9 mouse cellular contexts compared by ENCODE assay signal in the genomic region with DNA sequence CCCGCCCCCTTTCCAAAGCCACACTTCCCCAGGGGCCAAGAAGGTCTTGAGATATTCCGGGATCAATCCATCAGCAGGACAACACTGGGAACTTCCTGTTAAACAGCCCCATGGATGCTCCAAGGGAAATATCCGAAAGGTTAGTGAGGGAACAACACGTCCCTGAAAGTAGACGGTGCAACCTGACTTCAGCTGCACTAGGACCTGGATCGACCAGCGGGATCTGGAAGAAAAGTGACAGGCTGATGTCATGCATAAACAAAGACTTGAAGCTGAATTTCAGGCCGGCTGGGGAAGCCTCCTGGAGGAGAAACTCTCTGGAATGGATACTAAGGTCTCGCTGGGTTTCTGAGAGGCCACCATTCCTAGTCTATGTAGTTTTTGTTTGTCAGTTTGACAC. TPM values are rescaled to one million over a fixed set of nuclear protein-coding genes. Genes with fewer than 3 reads are reported as not detected.
DNase-seq lines count a peak whose midpoint lies in the region; ATAC-seq lines count a peak whose summit lies in the region.
"Had no signal": no experiment of that assay in that cellular context is flagged by ENCODE, and none has a peak within 500 bp of the region (broad histone marks: within the 10 kb centered on the region; RNA-seq: fewer than 3 reads in every experiment).

No protein-coding gene starts in this region.

- H3K36me3 ChIP-seq in heart, embryonic 13.5 days: no peaks in the 10 kb centered on the region
- H3K36me3 ChIP-seq in hindbrain, embryonic 11.5 days (ENCODE audit: control insufficient read depth, insufficient read depth, low read length): no peaks in the 10 kb centered on the region
- peaks cover 4% of the 10 kb centered on the region; the same call in 1 of the 2 replicates for H3K36me3 ChIP-seq in midbrain, embryonic 10.5 days

- H3K27ac ChIP-seq in heart, embryonic 13.5 days (replicated peaks): peak overlapping the region; percentile 29
- no peak overlapping the region for H3K27ac ChIP-seq in hindbrain, embryonic 11.5 days (ENCODE audit: low read depth, low read length)
- peak overlapping the region; percentile 90 for H3K27ac ChIP-seq in midbrain, embryonic 10.5 days (replicated peaks)

- peak overlapping the region; percentile 89 for H3K9ac ChIP-seq in heart, embryonic 13.5 days
- peak overlapping the region; percentile 78 for H3K9ac ChIP-seq in hindbrain, embryonic 11.5 days (ENCODE audit: low read depth, low read length)

- H3K4me2 ChIP-seq in heart, embryonic 13.5 days: peak overlapping the region; percentile 99
- H3K4me2 ChIP-seq in hindbrain, embryonic 11.5 days (replicated peaks; ENCODE audit: low read depth, low read length): peak overlapping the region; percentile 97

- no peak for ATAC-seq in heart, embryonic 13.5 days (ENCODE audit: extremely low read depth, insufficient number of reproducible peaks, low FRiP score, low TSS enrichment)
- ATAC-seq in hindbrain, embryonic 11.5 days (ENCODE audit: low FRiP score): peak; percentile 55; the same call in 1 of the 2 replicates
- no peak for ATAC-seq in erythroid progenitor cell, adult 5-6 weeks (replicated peaks; ENCODE audit: low FRiP score, poor library complexity, severe bottlenecking)

- H3K4me1 ChIP-seq in heart, embryonic 13.5 days: peaks cover 32% of the 10 kb centered on the region
- peaks cover 10% of the 10 kb centered on the region for H3K4me1 ChIP-seq in hindbrain, embryonic 11.5 days (replicated peaks; ENCODE audit: control insufficient read depth, insufficient read depth, low read length)
- peaks cover 38% of the 10 kb centered on the region for H3K4me1 ChIP-seq in midbrain, embryonic 10.5 days

- 2% methylated on average over 9 of the region's 9 CpGs for WGBS in heart, embryonic 13.5 days
- 3% methylated on average over 9 of the region's 9 CpGs for WGBS in hindbrain, embryonic 11.5 days
- 4% methylated on average over 9 of the region's 9 CpGs for WGBS in midbrain, embryonic 10.5 days

- H3K9me3 ChIP-seq in heart, embryonic 13.5 days: no peaks in the 10 kb centered on the region
- H3K9me3 ChIP-seq in hindbrain, embryonic 11.5 days (ENCODE audit: control insufficient read depth, low read length): no peaks in the 10 kb centered on the region
- H3K9me3 ChIP-seq in midbrain, embryonic 10.5 days (replicated peaks): 0 out of 2 replicates have a peak, but pooled peaks cover 4% of the 10 kb centered on the region

- H3K27me3 ChIP-seq in heart, embryonic 13.5 days (replicated peaks): peaks cover 25% of the 10 kb centered on the region
- no peaks in the 10 kb centered on the region for H3K27me3 ChIP-seq in hindbrain, embryonic 11.5 days (ENCODE audit: control insufficient read depth, insufficient read depth, low read length)
- H3K27me3 ChIP-seq in midbrain, embryonic 10.5 days (ENCODE audit: low read depth, poor library complexity, severe bottlenecking): peaks cover 28% of the 10 kb centered on the region
- H3K27me3 ChIP-seq: Patski had no signal

- H3K4me3 ChIP-seq in heart, embryonic 13.5 days: peak overlapping the region; percentile 80
- H3K4me3 ChIP-seq in hindbrain, embryonic 11.5 days (ENCODE audit: low read depth, low read length): peak overlapping the region; percentile 70
- peak overlapping the region; percentile 64 for H3K4me3 ChIP-seq in midbrain, embryonic 10.5 days

- no peak for DNase-seq in heart, postnatal 10 days
- DNase-seq in right cerebral cortex, postnatal 4 days: peak; percentile 17
- DNase-seq in right cerebral cortex, postnatal 14 days: no peak
- no peak for DNase-seq in hindbrain, embryonic 11.5 days (ENCODE audit: low spot score)
- no peak for DNase-seq in midbrain, embryonic 10.5 days (ENCODE audit: low spot score)
- no peak for DNase-seq in natural killer cell, adult 2 months (ENCODE audit: low spot score in 2 of 2)

- intact Hi-C loops in heart, postnatal 10 days (cut with DNase I): no loop called here

RNA-seq across cellular contexts. Expression of a gene that starts 0.5 kb away (rescaled TPM):
- polyA plus RNA-seq in heart, embryonic 13.5 days (2015; fragmentation: Nextera tagmentation; extraction: Ambion mirVana): 7.6 and 8.9 TPM in 2 replicates
- total RNA-seq in heart, postnatal 10 days (2021): 10 to 100 TPM in 1 of 2 experiments, 1 to 10 TPM in 1; 9.4 to 11.1 TPM
- polyA plus RNA-seq in hindbrain, embryonic 11.5 days (2014; fragmentation: Nextera tagmentation; extraction: Ambion mirVana): 11.9 and 12.3 TPM in 2 replicates
- 26.2 and 29.7 TPM in 2 replicates for polyA plus RNA-seq in midbrain, embryonic 10.5 days (2016; fragmentation: Nextera tagmentation; extraction: Ambion mirVana)
- total RNA-seq in erythroid progenitor cell, adult 5-6 weeks (2015; ENCODE audit: low replicate concordance): 240 and 274 TPM in 2 replicates
- 176 and 259 TPM in 2 replicates for total RNA-seq in erythroid progenitor cell, adult 5-6 weeks (2017; ENCODE audit: low replicate concordance)

RNA-seq across cellular contexts. Expression of a gene that starts 39.3 kb away (rescaled TPM):
- polyA plus RNA-seq in heart, embryonic 13.5 days (2015; fragmentation: Nextera tagmentation; extraction: Ambion mirVana): 8.2 and 9.6 TPM in 2 replicates
- total RNA-seq in heart, postnatal 10 days (2021): 10 to 100 TPM in 1 of 2 experiments, 1 to 10 TPM in 1; 9.4 to 12.6 TPM
- 13.2 and 14.5 TPM in 2 replicates for polyA plus RNA-seq in hindbrain, embryonic 11.5 days (2014; fragmentation: Nextera tagmentation; extraction: Ambion mirVana)
- polyA plus RNA-seq in midbrain, embryonic 10.5 days (2016; fragmentation: Nextera tagmentation; extraction: Ambion mirVana): 9.4 and 12.0 TPM in 2 replicates
- 15.1 and 20.1 TPM in 2 replicates for total RNA-seq in erythroid progenitor cell, adult 5-6 weeks (2015; ENCODE audit: low replicate concordance)
- 7.7 and 13.8 TPM in 2 replicates for total RNA-seq in erythroid progenitor cell, adult 5-6 weeks (2017; ENCODE audit: low replicate concordance)
